Mouse (Mus musculus): ENCODE results near the gene Glb1. TPM values are rescaled to one million over a fixed set of nuclear protein-coding genes. Genes with fewer than 3 reads are reported as not detected.

Gene Glb1
- polyA plus RNA-seq, 1 experiment from 2014 or later, result 24.4 TPM

DNA sequence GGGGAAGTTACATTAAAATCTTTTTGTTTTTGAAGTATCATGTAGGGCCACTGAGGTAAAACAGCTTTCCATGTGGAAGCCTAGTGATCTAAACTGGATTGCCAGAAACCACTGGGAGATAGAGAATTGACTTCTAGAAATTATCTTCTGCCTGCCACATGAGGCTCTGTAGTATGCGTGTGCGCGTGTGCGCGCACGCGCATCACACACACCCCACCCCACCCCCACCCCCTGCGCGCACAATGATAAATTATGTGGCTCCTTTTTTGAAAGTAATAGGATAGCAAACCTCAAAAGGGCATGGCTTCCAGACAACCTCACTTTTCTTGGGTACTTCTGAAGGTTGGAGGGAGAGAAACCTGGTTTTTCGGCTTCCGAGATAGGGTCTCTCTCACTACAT, 101.0 kb downstream of the Glb1 start:
- Histone ChIP-seq H3K9ac (ENCODE audit: low read length) (no peak overlapping the region), H3K4me3 (ENCODE audit: low read depth, low read length) (no peak overlapping the region), H3K4me1 (ENCODE audit: control insufficient read depth, insufficient read depth, low read length) (peaks cover 3% of the 10 kb centered on the region; the same call in 1 of the 2 replicates), H3K4me2 (ENCODE audit: low read depth, severe bottlenecking) (no peak overlapping the region), H3K9me3 (ENCODE audit: control insufficient read depth, low read length) (no peaks in the 10 kb centered on the region), H3K36me3 (ENCODE audit: control insufficient read depth, insufficient read depth, low read length) (no peaks in the 10 kb centered on the region; the same call in 1 of the 2 replicates), H3K27ac (replicated peaks; ENCODE audit: low read depth, low read length) (no peak overlapping the region), H3K27me3 (ENCODE audit: control insufficient read depth, insufficient read depth, low read length) (no peaks in the 10 kb centered on the region)
- DNase-seq (ENCODE audit: low spot score) (no peak), ATAC-seq (ENCODE audit: insufficient number of reproducible peaks, low FRiP score, low TSS enrichment, low read depth) (no peak)
- WGBS, result 95% methylated on average over 11 of the region's 11 CpGs

DNA sequence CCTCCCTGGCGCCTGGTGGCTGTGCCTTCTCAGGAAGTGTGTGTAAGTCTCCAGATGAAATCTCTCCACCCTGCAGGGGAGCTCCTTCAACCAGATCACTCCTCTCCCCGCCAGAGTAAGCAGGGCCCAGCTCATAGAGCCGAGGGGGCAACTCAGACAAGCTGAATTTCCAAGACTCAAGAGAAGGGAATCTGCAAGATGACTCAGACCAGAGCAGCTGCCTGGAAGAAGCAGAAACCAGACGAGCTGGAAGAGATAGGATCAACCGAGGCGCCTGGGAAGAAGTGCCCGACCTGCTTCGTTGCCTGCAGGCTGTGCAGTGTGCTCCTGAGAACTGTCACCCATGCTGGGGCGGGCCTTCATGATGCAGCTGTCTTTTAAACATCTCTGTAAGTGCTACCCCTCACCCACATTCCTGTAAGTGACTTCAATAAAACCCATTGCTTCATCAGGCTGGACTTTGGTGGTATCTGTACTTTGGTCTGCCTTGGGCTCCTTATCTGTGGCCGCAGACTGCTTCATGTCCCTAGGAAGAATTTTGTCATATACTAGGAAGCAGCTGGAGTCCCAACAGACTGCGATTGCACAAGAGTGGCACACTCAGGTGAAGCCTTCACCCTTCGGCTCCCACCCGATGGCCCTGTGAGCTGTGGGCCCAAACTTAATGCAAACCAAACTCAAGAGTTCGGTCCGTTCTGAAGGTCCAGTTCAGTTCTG, 102.0 kb downstream of the Glb1 start:
- Histone ChIP-seq H3K4me3 (ENCODE audit: low read depth, low read length) (no peak overlapping the region), H3K36me3 (ENCODE audit: control insufficient read depth, insufficient read depth, low read length) (no peaks in the 10 kb centered on the region; the same call in 1 of the 2 replicates), H3K9me3 (ENCODE audit: control insufficient read depth, low read length) (no peaks in the 10 kb centered on the region), H3K27ac (replicated peaks; ENCODE audit: low read depth, low read length) (no peak overlapping the region), H3K27me3 (ENCODE audit: control insufficient read depth, insufficient read depth, low read length) (no peaks in the 10 kb centered on the region), H3K4me1 (ENCODE audit: control insufficient read depth, insufficient read depth, low read length) (peaks cover 3% of the 10 kb centered on the region; the same call in 1 of the 2 replicates), H3K9ac (ENCODE audit: low read length) (no peak overlapping the region), H3K4me2 (ENCODE audit: low read depth, severe bottlenecking) (no peak overlapping the region)
- ATAC-seq (ENCODE audit: insufficient number of reproducible peaks, low FRiP score, low TSS enrichment, low read depth) (no peak), DNase-seq (ENCODE audit: low spot score) (no peak)
- WGBS, result 71% methylated on average over 15 of the region's 15 CpGs

GRCm38 (mm10) chr9:114504816-114505215, 103.9 kb downstream of the Glb1 start, which contains the start of gene Ccr4:
Ccr4 (minus strand) TSS chr9:114504916.
- no peaks in the 10 kb centered on the region for H3K4me1 ChIP-seq (ENCODE audit: control insufficient read depth, insufficient read depth, low read length)
- 90% methylated on average over 9 of the region's 9 CpGs for WGBS
- ATAC-seq (ENCODE audit: insufficient number of reproducible peaks, low FRiP score, low TSS enrichment, low read depth), result no peak
- H3K36me3 ChIP-seq (ENCODE audit: control insufficient read depth, insufficient read depth, low read length), result no peaks in the 10 kb centered on the region; the same call in 1 of the 2 replicates
- H3K9me3 ChIP-seq (ENCODE audit: control insufficient read depth, low read length), result no peaks in the 10 kb centered on the region
- H3K27me3 ChIP-seq (ENCODE audit: control insufficient read depth, insufficient read depth, low read length), result no peaks in the 10 kb centered on the region
- H3K9ac ChIP-seq (ENCODE audit: low read length), result no peak within 1 kb of the TSS
- no peak within 1 kb of the TSS for H3K4me3 ChIP-seq (ENCODE audit: low read depth, low read length)
- no peak within 1 kb of the TSS for H3K27ac ChIP-seq (replicated peaks; ENCODE audit: low read depth, low read length)
- no peak for DNase-seq (ENCODE audit: low spot score)
- H3K4me2 ChIP-seq (ENCODE audit: low read depth, severe bottlenecking), result no peak within 1 kb of the TSS

DNA sequence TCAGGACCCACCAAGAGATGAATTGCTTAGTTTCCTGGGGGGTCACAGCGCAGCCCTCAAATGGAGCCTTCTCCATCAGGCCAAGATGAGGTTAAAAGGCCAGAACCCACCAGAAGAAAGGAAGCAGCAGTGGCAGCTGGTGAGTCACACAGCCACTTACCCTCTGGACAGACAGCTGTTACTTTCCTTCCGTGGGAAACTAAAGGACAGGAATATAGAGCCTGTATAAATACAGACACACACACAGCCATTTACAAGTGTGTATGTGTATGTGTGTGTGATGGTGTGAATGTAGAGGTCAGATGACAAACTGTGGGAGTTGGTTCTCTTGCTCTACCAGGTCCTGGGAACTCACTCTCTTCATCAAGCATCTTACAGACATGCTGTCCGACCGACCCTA, 105.7 kb downstream of the Glb1 start:
- Histone ChIP-seq H3K4me3 (ENCODE audit: low read depth, low read length) (no peak overlapping the region), H3K9ac (ENCODE audit: low read length) (no peak overlapping the region), H3K9me3 (ENCODE audit: control insufficient read depth, low read length) (no peaks in the 10 kb centered on the region), H3K4me2 (ENCODE audit: low read depth, severe bottlenecking) (no peak overlapping the region), H3K36me3 (ENCODE audit: control insufficient read depth, insufficient read depth, low read length) (peaks cover 3% of the 10 kb centered on the region; the same call in 1 of the 2 replicates), H3K4me1 (ENCODE audit: control insufficient read depth, insufficient read depth, low read length) (no peaks in the 10 kb centered on the region), H3K27me3 (ENCODE audit: control insufficient read depth, insufficient read depth, low read length) (no peaks in the 10 kb centered on the region), H3K27ac (replicated peaks; ENCODE audit: low read depth, low read length) (no peak overlapping the region)
- ATAC-seq (ENCODE audit: insufficient number of reproducible peaks, low FRiP score, low TSS enrichment, low read depth), result no peak
- no peak for DNase-seq (ENCODE audit: low spot score)
- WGBS, result 83% methylated on average over 4 of the region's 4 CpGs

- ATAC-seq (ENCODE audit: insufficient number of reproducible peaks, low FRiP score, low TSS enrichment, low read depth) (no peak), DNase-seq (ENCODE audit: low spot score) (no peak)
- no peaks in the 10 kb centered on the region for H3K27me3 ChIP-seq (ENCODE audit: control insufficient read depth, insufficient read depth, low read length)
- no peak overlapping the region for H3K27ac ChIP-seq (replicated peaks; ENCODE audit: low read depth, low read length)
- peaks cover 7% of the 10 kb centered on the region; the same call in 1 of the 2 replicates for H3K36me3 ChIP-seq (ENCODE audit: control insufficient read depth, insufficient read depth, low read length)
- no peak overlapping the region for H3K4me2 ChIP-seq (ENCODE audit: low read depth, severe bottlenecking)
- WGBS, result 95% methylated on average over 9 of the region's 9 CpGs
- no peak overlapping the region for H3K9ac ChIP-seq (ENCODE audit: low read length)
- H3K9me3 ChIP-seq (ENCODE audit: control insufficient read depth, low read length), result no peaks in the 10 kb centered on the region; the same call in 1 of the 2 replicates
- H3K4me3 ChIP-seq (ENCODE audit: low read depth, low read length), result no peak overlapping the region
- H3K4me1 ChIP-seq (ENCODE audit: control insufficient read depth, insufficient read depth, low read length), result no peaks in the 10 kb centered on the region
These were observed 106.5 kb downstream of the Glb1 start for GRCm38 (mm10) chr9:114507421-114507820.

DNA sequence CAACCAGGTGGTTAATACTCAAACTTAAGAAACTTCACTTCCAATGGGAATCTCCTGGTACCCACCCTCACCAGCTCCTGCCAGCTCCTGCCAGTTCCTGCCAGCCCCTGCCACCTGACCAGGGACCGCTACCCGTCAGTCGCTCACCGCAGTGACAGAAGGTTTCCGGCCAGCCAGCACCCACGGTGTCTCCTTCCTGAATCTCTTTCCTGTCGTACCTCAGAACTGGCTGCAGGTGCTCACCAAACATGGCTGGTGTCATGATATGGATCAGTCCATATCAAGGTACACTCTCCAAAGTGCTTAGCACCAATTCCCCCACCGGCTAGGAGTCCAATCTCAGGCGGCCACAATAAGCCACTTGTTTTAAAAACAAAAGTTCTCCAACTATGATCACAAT, 108.9 kb downstream of the Glb1 start:
- H3K4me1 ChIP-seq (ENCODE audit: control insufficient read depth, insufficient read depth, low read length), result no peaks in the 10 kb centered on the region
- peaks cover 30% of the 10 kb centered on the region for H3K36me3 ChIP-seq (ENCODE audit: control insufficient read depth, insufficient read depth, low read length)

DNA sequence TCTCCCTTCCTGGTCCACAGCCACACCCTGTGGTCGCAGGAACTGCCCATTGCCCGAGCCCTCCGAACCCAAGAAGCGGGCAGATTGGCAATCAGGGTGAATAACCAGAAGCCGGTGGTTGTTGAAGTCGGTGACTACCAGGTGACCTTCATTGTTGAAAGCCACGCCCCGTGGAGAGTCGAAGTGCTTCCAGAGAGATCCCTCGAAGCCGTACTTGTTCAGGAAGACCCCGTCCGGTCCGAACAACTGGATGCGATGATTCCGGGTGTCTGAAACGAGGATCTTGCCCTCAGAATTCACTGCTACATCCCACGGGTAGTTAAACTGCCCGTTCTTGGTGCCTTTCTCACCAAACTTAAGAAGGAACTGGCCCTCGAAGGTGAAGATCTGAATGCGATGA, 112.0 kb downstream of the Glb1 start:
- no peak overlapping the region for H3K4me3 ChIP-seq (ENCODE audit: low read depth, low read length)
- no peaks in the 10 kb centered on the region for H3K27me3 ChIP-seq (ENCODE audit: control insufficient read depth, insufficient read depth, low read length)
- H3K4me1 ChIP-seq (ENCODE audit: control insufficient read depth, insufficient read depth, low read length), result no peaks in the 10 kb centered on the region
- no peak overlapping the region for H3K27ac ChIP-seq (replicated peaks; ENCODE audit: low read depth, low read length)
- no peak overlapping the region for H3K9ac ChIP-seq (ENCODE audit: low read length)
- H3K9me3 ChIP-seq (ENCODE audit: control insufficient read depth, low read length), result peaks cover 17% of the 10 kb centered on the region
- DNase-seq (ENCODE audit: low spot score) (no peak), ATAC-seq (ENCODE audit: insufficient number of reproducible peaks, low FRiP score, low TSS enrichment, low read depth) (no peak)
- H3K4me2 ChIP-seq (ENCODE audit: low read depth, severe bottlenecking), result no peak overlapping the region
- peaks cover 32% of the 10 kb centered on the region for H3K36me3 ChIP-seq (ENCODE audit: control insufficient read depth, insufficient read depth, low read length)
- WGBS, result 96% methylated on average over 21 of the region's 21 CpGs

More for the DNA sequence above, 108.9 kb downstream of the Glb1 start:
- 93% methylated on average over 9 of the region's 9 CpGs for WGBS
- no peaks in the 10 kb centered on the region for H3K27me3 ChIP-seq (ENCODE audit: control insufficient read depth, insufficient read depth, low read length)
- no peak overlapping the region for H3K4me3 ChIP-seq (ENCODE audit: low read depth, low read length)
- peaks cover 17% of the 10 kb centered on the region for H3K9me3 ChIP-seq (ENCODE audit: control insufficient read depth, low read length)
- ATAC-seq (ENCODE audit: insufficient number of reproducible peaks, low FRiP score, low TSS enrichment, low read depth) (no peak), DNase-seq (ENCODE audit: low spot score) (no peak)
- H3K27ac ChIP-seq (replicated peaks; ENCODE audit: low read depth, low read length), result no peak overlapping the region
- H3K4me2 ChIP-seq (ENCODE audit: low read depth, severe bottlenecking), result no peak overlapping the region
- H3K9ac ChIP-seq (ENCODE audit: low read length), result no peak overlapping the region

DNA sequence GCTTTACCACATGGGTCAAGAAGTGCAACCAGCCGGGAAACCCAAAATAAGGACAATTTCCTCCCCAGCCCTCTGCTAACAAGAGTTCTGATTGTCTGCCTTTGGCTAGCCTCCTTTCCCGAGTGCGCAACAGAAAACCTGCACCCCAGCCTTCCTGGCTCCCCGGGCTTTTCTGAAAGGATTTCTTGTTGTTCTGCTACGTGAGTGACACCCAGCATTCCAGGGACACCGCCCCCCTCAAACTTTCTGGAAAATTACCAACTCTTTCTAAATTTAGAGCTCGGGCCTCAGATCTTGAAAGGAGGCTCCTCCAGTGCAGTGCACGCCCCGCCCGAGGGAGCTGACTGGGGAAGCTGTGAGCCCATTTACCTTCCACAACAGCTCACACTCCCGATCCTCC, 114.5 kb downstream of the Glb1 start, which contains the start of gene C130032M10Rik:
TSS of gene C130032M10Rik (plus strand) at position 334 of the 400 bp plus-strand sequence.
- peaks cover 32% of the 10 kb centered on the region for H3K36me3 ChIP-seq (ENCODE audit: control insufficient read depth, insufficient read depth, low read length)
- 90% methylated on average over 11 of the region's 11 CpGs for WGBS
- ATAC-seq (ENCODE audit: insufficient number of reproducible peaks, low FRiP score, low TSS enrichment, low read depth), result no peak
- H3K9me3 ChIP-seq (ENCODE audit: control insufficient read depth, low read length), result peaks cover 17% of the 10 kb centered on the region
- H3K4me2 ChIP-seq (ENCODE audit: low read depth, severe bottlenecking), result no peak within 1 kb of the TSS
- DNase-seq (ENCODE audit: low spot score), result no peak
- no peak within 1 kb of the TSS for H3K27ac ChIP-seq (replicated peaks; ENCODE audit: low read depth, low read length)
- H3K4me1 ChIP-seq (ENCODE audit: control insufficient read depth, insufficient read depth, low read length), result no peaks in the 10 kb centered on the region
- H3K4me3 ChIP-seq (ENCODE audit: low read depth, low read length), result no peak within 1 kb of the TSS
- no peak within 1 kb of the TSS for H3K9ac ChIP-seq (ENCODE audit: low read length)
- H3K27me3 ChIP-seq (ENCODE audit: control insufficient read depth, insufficient read depth, low read length), result no peaks in the 10 kb centered on the region
